Mouse (Mus musculus): ENCODE measurements around the gene Supt6.

DNA sequence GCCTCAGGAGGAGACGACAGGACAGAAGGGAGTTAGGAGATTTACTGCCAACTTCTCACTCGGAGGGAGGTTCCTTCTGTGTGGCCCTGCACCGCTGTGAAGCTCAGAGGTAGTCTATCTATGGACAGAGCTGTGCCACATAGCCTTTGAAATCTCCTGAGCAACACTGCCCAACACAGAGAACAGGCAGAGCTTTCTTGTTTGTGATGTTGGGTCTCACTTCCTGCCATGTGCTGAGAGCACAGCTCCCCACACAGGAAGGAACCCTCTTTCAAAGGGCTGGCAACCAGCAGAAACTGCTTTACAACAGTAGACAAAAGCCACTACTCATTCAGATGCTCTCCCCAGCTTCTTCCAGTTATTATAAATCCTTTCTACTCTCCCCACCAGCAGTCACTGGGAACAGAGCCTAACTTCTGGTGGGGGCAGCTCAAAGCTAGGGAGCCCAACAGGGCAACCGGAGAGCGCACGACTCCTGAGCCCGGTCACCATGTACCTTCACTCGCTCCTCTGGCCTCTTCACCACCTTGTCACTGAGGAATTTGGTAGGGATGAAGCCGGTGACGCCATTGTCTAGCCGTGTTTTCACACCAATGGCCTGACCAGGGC is 30.0 kb downstream of the Supt6 start:
- TF ChIP-seq POLR2A (IDR thresholded peaks at IDR 0.05; ENCODE audit: extremely low read depth, insufficient read depth, low read length) (no peak), CTCF (IDR thresholded peaks at IDR 0.05; ENCODE audit: low read depth, low read length) (no peak)

Data from liver, adult 2 months (tissue).